Mouse (Mus musculus) E14TG2a.4 (cell line): ENCODE measurements around the gene Mab21l3.

ENCODE experiments used
- CTCF ChIP-seq: conservative IDR thresholded peaks from 2 replicates; pipeline ENCODE4 v1.5.1; 2014; ENCODE audit warnings: low read length
- NANOG ChIP-seq: IDR thresholded peaks from 2 replicates; pipeline ENCODE4 v1.6.1; 2014; ENCODE audit warnings: borderline replicate concordance, low read length, mixed read lengths
- POU5F1 ChIP-seq: IDR thresholded peaks from 2 replicates; pipeline ENCODE4 v1.6.1; 2014; ENCODE audit warnings: low read length, borderline replicate concordance

DNA sequence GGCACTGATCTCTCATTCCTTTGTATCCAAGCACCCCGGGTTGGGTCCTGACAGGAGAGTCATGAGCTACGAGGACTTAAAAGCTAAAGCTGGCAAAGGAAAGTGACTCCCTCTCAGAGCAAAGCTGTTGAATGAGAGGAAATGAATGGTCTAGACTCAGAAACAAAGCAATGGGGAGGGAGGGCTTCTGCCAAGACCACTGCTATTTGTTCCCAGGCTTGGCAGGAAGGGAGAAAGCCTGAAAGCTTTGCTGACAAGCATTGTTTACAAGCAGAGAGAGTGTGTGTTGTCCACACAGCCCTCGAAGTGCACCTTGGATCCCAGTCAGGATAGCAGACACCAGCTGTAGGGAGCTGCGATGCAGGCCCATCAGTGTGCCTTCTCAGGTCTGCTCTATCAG lies 41.8 kb downstream of the Mab21l3 start:
- no peak for TF ChIP-seq CTCF
- TF ChIP-seq NANOG = no peak
- TF ChIP-seq POU5F1 = no peak
